Mouse (Mus musculus) CH12.LX (cell line): ENCODE measurements around the gene Gusb. TPM values are rescaled to one million over a fixed set of nuclear protein-coding genes. Genes with fewer than 3 reads are reported as not detected.

Experiments used
- DNase-seq: peaks from one replicate; pipeline ENCODE4 v3.0.0-alpha.2; 2013; ENCODE audit errors: extremely low read depth
- H3K27ac ChIP-seq: 2 replicates; pipeline ENCODE4 v1.5.1; 2012; ENCODE audit warnings: low read depth, mild to moderate bottlenecking, control low read depth, moderate library complexity; ENCODE audit not compliant: insufficient read depth
- H3K27me3 ChIP-seq: replicated peaks from 2 replicates; pipeline ENCODE3; 2012; ENCODE audit warnings: inconsistent platforms
- H3K36me3 ChIP-seq, 2 experiments: replicated peaks in 1 of 2; 2 replicates each; pipeline versions ENCODE3 to v1.6.1; 2012; ENCODE audit warnings: inconsistent platforms in 1 of 2, low read length in 1 of 2, mild to moderate bottlenecking in 1 of 2, mixed read lengths in 1 of 2, moderate library complexity in 1 of 2; ENCODE audit not compliant: control insufficient read depth in 1 of 2, insufficient read depth in 1 of 2
- H3K4me1 ChIP-seq, 2 experiments: 2 replicates each; pipeline ENCODE4 v1.6.1; 2012; ENCODE audit warnings: inconsistent platforms in 1 of 2, moderate library complexity in 1 of 2; ENCODE audit not compliant: insufficient read depth in 2 of 2, control insufficient read depth in 1 of 2
- H3K4me2 ChIP-seq: 2 replicates; pipeline ENCODE4 v1.6.1; 2012; ENCODE audit warnings: low read depth, mild to moderate bottlenecking, control low read depth; ENCODE audit not compliant: poor library complexity, insufficient read depth, severe bottlenecking
- H3K4me3 ChIP-seq, 3 experiments: fragments of 150-350 bp in 1 of 3; sonication (generic) in 1 of 3; replicated peaks in 1 of 3; 2 replicates each; pipeline versions ENCODE3 to v1.5.1; 2011 to 2012; ENCODE audit warnings: low read depth in 2 of 3, low read length in 2 of 3, mild to moderate bottlenecking in 2 of 3, moderate library complexity in 2 of 3, control low read depth in 1 of 3, improper control_type of control experiment in 1 of 3, inconsistent platforms in 1 of 3, mixed read lengths in 1 of 3; ENCODE audit not compliant: poor library complexity in 1 of 3
- H3K79me2 ChIP-seq: replicated peaks from 2 replicates; pipeline ENCODE4 v1.6.1; 2012; ENCODE audit warnings: mild to moderate bottlenecking, moderate library complexity; ENCODE audit not compliant: control insufficient read depth, poor library complexity, insufficient read depth, severe bottlenecking; ENCODE audit errors: extremely low read depth
- H3K9ac ChIP-seq: 2 replicates; pipeline ENCODE4 v1.6.1; 2012; ENCODE audit warnings: low read depth, mild to moderate bottlenecking, control low read depth, moderate library complexity; ENCODE audit not compliant: insufficient read depth
- H3K9me3 ChIP-seq: replicated peaks from 2 replicates; pipeline ENCODE3; 2012; ENCODE audit warnings: low read length, inconsistent platforms, mixed read lengths
- CHD1 ChIP-seq: IDR thresholded peaks from 2 replicates; pipeline ENCODE4 v1.6.1; 2012; ENCODE audit warnings: low read depth, low read length, improper control_type of control experiment, inconsistent platforms
- CHD2 ChIP-seq: IDR thresholded peaks from 2 replicates; pipeline ENCODE4 v1.6.1; 2011; ENCODE audit warnings: low read length, improper control_type of control experiment
- ELF1 ChIP-seq: IDR thresholded peaks from 2 replicates; pipeline ENCODE4 v1.6.1; 2014; ENCODE audit warnings: low read depth, mild to moderate bottlenecking, inconsistent platforms, low read length, improper control_type of control experiment
- EP300 ChIP-seq: IDR thresholded peaks from 2 replicates; pipeline ENCODE4 v1.6.1; 2011; ENCODE audit warnings: low read length, improper control_type of control experiment
- ETS1 ChIP-seq: conservative IDR thresholded peaks from 2 replicates; pipeline ENCODE4 v1.6.1; 2012; ENCODE audit warnings: low read depth, mild to moderate bottlenecking, inconsistent platforms, low read length, improper control_type of control experiment, moderate library complexity
- HCFC1 ChIP-seq: IDR thresholded peaks from 2 replicates; pipeline ENCODE4 v1.6.1; 2012; ENCODE audit warnings: low read depth, mild to moderate bottlenecking, inconsistent platforms, low read length, improper control_type of control experiment
- IRF4 ChIP-seq: IDR thresholded peaks from 2 replicates; pipeline ENCODE4 v1.6.1; 2014; ENCODE audit warnings: low read depth, mild to moderate bottlenecking, inconsistent platforms, low read length, improper control_type of control experiment
- JUN ChIP-seq: IDR thresholded peaks from 2 replicates; pipeline ENCODE4 v1.6.1; 2011; ENCODE audit warnings: low read depth, mild to moderate bottlenecking, low read length, improper control_type of control experiment, moderate library complexity; ENCODE audit not compliant: insufficient read depth
- JUND ChIP-seq: conservative IDR thresholded peaks from 2 replicates; pipeline ENCODE4 v1.6.1; 2011; ENCODE audit warnings: low read depth, low read length, improper control_type of control experiment
- MXI1 ChIP-seq: IDR thresholded peaks from 2 replicates; pipeline ENCODE4 v1.6.1; 2011; ENCODE audit warnings: mild to moderate bottlenecking, low read depth, low read length, improper control_type of control experiment
- MYC ChIP-seq: IDR thresholded peaks from 2 replicates; pipeline ENCODE4 v1.6.1; 2011; ENCODE audit warnings: low read depth, mild to moderate bottlenecking, improper control_type of control experiment, low read length
- POLR2A ChIP-seq: IDR thresholded peaks from 2 replicates; pipeline ENCODE4 v1.6.1; 2011; ENCODE audit warnings: low read depth, mild to moderate bottlenecking, improper control_type of control experiment, low read length
- RAD21 ChIP-seq: IDR thresholded peaks from 2 replicates; pipeline ENCODE4 v1.6.1; 2011; ENCODE audit warnings: low read depth, mild to moderate bottlenecking, low read length, improper control_type of control experiment, moderate library complexity
- RCOR1 ChIP-seq: conservative IDR thresholded peaks from 2 replicates; pipeline ENCODE4 v1.6.1; 2012; ENCODE audit warnings: low read depth, mild to moderate bottlenecking, inconsistent platforms, low read length, improper control_type of control experiment
- SMC3 ChIP-seq: IDR thresholded peaks from 2 replicates; pipeline ENCODE4 v1.6.1; 2011; ENCODE audit warnings: low read depth, low read length, improper control_type of control experiment
- TBP ChIP-seq: conservative IDR thresholded peaks from 2 replicates; pipeline ENCODE4 v1.6.1; 2011; ENCODE audit warnings: low read depth, low read length, improper control_type of control experiment
- TCF12 ChIP-seq: IDR thresholded peaks from 2 replicates; pipeline ENCODE4 v1.6.1; 2014; ENCODE audit warnings: low read depth, mild to moderate bottlenecking, inconsistent platforms, low read length, improper control_type of control experiment
- USF1 ChIP-seq: IDR thresholded peaks from 2 replicates; pipeline ENCODE4 v1.6.1; 2014; ENCODE audit warnings: low read depth, mild to moderate bottlenecking, inconsistent platforms, low read length, improper control_type of control experiment
- ZC3H11A ChIP-seq: IDR thresholded peaks from 2 replicates; pipeline ENCODE4 v1.6.1; 2012; ENCODE audit warnings: low read depth, mild to moderate bottlenecking, inconsistent platforms, low read length, improper control_type of control experiment
- ZKSCAN1 ChIP-seq: IDR thresholded peaks from 2 replicates; pipeline ENCODE4 v1.6.1; 2012; ENCODE audit warnings: low read depth, inconsistent platforms, low read length, improper control_type of control experiment, borderline replicate concordance
- ZMIZ1 ChIP-seq: IDR thresholded peaks from 2 replicates; pipeline ENCODE4 v1.6.1; 2012; ENCODE audit warnings: low read depth, mild to moderate bottlenecking, inconsistent platforms, low read length, improper control_type of control experiment
- dilution Hi-C: fragments of 300-500 bp; cut with MboI; formaldehyde crosslinking; loops from 2 replicates; pipeline ENCODE4 v1.14.3; 2020; ENCODE audit warnings: low sequenced_read_pairs; ENCODE audit not compliant: extremely low pct_unique_long_range_greater_than_20kb, extremely low pct_ligation_motif_present
- in situ Hi-C: fragments of 300-500 bp; cut with MboI; formaldehyde crosslinking; loops from 3 replicates; pipeline ENCODE4 v1.14.3; 2019; ENCODE audit warnings: low sequenced_read_pairs, low pct_ligation_motif_present, low pct_unique_long_range_greater_than_20kb, mixed read lengths
- polyA plus RNA-seq: library from polyadenylated mRNA; unstranded; fragments of >175 nt; gene quantifications from 2 replicates; pipeline ENCODE4 v1.2.1, GENCODE M21; 2012; ENCODE audit warnings: low read depth; ENCODE audit not compliant: insufficient read length
- total RNA-seq, 2 experiments: library from RNA; depleted of rRNA; stranded (reverse); fragments of 300-350 nt in 1 of 2; fragments of >200 nt in 1 of 2; gene quantifications; 2 replicates each; pipeline ENCODE4 v1.2.3; 2012 to 2014

The Gusb gene
- total and polyA plus RNA-seq, 3 experiments = 73.4 to 210 (median 187) TPM

DNA sequence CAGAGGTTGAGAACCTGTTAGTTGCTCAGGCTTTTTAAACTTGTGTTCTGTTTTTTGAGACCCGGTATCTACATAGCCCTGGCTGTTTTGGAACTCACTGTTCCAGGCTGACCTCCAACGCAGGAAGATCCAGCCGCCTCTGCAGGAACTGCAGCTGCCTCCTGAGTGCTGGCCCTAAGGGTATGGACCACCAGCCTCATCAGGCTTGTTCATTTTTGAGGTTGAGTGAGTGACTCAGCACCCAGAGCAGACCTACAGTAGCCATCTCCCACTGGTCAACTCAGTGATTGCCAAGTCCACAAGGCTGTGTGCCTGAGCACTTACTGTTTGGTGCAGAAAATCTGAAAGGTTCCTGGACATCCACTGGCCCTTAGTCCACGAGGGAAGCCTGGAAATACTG, 31.4 kb downstream of the Gusb start:
- Histone ChIP-seq H3K27me3 (no peaks in the 10 kb centered on the region), H3K27ac (no peak overlapping the region), H3K4me2 (no peak overlapping the region), H3K9me3 (no peaks in the 10 kb centered on the region), H3K9ac (no peak overlapping the region), H3K4me1 (no peaks in the 10 kb centered on the region), H3K4me3 (no peak overlapping the region), H3K36me3 (peaks cover 7 to 45% of the 10 kb centered on the region in 2 experiments), H3K79me2 (no peaks in the 10 kb centered on the region)
- DNase-seq = no peak
- dilution Hi-C loops (no loop called here), in situ Hi-C loops (no loop called here)
- TF ChIP-seq POLR2A = no peak
- TF ChIP-seq MXI1 = no peak
- no peak for TF ChIP-seq TCF12
- no peak for TF ChIP-seq RCOR1
- no peak for TF ChIP-seq ZMIZ1
- no peak for TF ChIP-seq JUND
- no peak for TF ChIP-seq CHD1
- no peak for TF ChIP-seq HCFC1
- TF ChIP-seq USF1 = no peak
- TF ChIP-seq ZC3H11A = no peak
- TF ChIP-seq ZKSCAN1 = no peak

DNA sequence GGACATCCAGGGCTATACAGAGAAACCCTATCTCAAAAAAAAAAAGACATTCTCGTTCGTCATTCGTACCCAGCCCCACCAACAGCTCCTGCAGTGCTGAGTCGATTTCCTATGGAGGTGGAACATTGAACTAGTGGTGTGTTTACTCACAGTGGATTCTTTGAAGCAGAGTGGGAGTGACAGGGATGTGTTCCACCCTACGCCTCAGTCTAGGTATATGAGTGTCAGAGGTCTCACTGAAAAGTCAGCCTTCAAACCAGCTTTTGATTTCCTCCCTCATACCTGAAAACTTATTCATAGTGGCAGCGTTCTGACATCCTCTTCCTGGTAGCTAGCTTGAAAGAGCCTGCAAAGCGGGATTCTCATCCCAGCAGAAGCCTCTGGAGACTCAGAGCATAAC, 34.4 kb downstream of the Gusb start:
- Histone ChIP-seq H3K4me2 (no peak overlapping the region), H3K9me3 (no peaks in the 10 kb centered on the region), H3K27ac (no peak overlapping the region), H3K79me2 (no peaks in the 10 kb centered on the region), H3K9ac (no peak overlapping the region), H3K27me3 (no peaks in the 10 kb centered on the region), H3K36me3 (peaks cover 4 to 29% of the 10 kb centered on the region in 2 experiments), H3K4me3 (no peak overlapping the region), H3K4me1 (no peaks in the 10 kb centered on the region)
- dilution Hi-C loops = no loop called here
- no peak for DNase-seq
- no peak for TF ChIP-seq CHD2
- TF ChIP-seq ELF1 = no peak
- TF ChIP-seq JUN = no peak
- TF ChIP-seq ZKSCAN1 = no peak
- no peak for TF ChIP-seq EP300
- in situ Hi-C loops = no loop called here

DNA sequence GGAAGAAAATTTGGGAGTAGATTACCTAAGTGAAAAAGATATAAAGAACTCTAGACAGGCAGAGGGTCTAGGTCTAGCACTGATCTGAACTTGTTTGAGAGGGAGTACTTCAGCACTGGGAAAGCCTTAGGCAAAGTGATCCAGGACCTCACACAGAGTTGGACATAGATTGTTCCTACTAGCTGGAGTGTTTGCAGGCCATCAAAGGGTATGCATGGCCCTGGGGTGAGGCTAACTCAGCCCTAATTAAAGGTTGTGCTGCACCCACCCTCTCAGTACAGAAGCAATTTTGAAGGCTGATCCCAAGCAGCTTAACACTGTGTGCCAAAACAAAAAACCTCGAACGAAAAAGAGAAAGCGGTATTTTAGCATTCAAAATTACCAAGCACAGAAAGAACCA, 36.4 kb downstream of the Gusb start:
- in situ Hi-C loops (no loop called here), dilution Hi-C loops (no loop called here)
- Histone ChIP-seq H3K4me3 (no peak overlapping the region), H3K27ac (no peak overlapping the region), H3K9me3 (no peaks in the 10 kb centered on the region), H3K4me1 (no peaks in the 10 kb centered on the region), H3K36me3 (peaks cover under 1 to 14% of the 10 kb centered on the region in 2 experiments), H3K27me3 (no peaks in the 10 kb centered on the region), H3K9ac (no peak overlapping the region), H3K79me2 (no peaks in the 10 kb centered on the region), H3K4me2 (no peak overlapping the region)
- DNase-seq = no peak
- TF ChIP-seq TCF12 = no peak
- no peak for TF ChIP-seq CHD1
- no peak for TF ChIP-seq EP300
- TF ChIP-seq ETS1 = no peak
- TF ChIP-seq RAD21 = no peak
- TF ChIP-seq IRF4 = no peak
- TF ChIP-seq CHD2 = no peak
- no peak for TF ChIP-seq SMC3
- TF ChIP-seq ZKSCAN1 = no peak
- no peak for TF ChIP-seq TBP
- no peak for TF ChIP-seq ZC3H11A
- TF ChIP-seq POLR2A = no peak
- no peak for TF ChIP-seq MYC
